Mouse (Mus musculus) cortical plate, adult 2 months (tissue): Measurements from ENCODE around the gene Krtap17-1.

Experiments used
- CTCF ChIP-seq: fragments of 200-500 bp; IDR thresholded peaks from 2 replicates; pipeline ENCODE4 v1.5.1; 2011; ENCODE audit warnings: mild to moderate bottlenecking, control low read depth, low read length; ENCODE audit not compliant: insufficient read depth; ENCODE audit errors: extremely low read depth
- POLR2A ChIP-seq: fragments of 200-500 bp; IDR thresholded peaks from 2 replicates; pipeline ENCODE4 v1.6.1; 2011; ENCODE audit warnings: mild to moderate bottlenecking, low read length, control low read depth; ENCODE audit not compliant: insufficient read depth; ENCODE audit errors: extremely low read depth

DNA sequence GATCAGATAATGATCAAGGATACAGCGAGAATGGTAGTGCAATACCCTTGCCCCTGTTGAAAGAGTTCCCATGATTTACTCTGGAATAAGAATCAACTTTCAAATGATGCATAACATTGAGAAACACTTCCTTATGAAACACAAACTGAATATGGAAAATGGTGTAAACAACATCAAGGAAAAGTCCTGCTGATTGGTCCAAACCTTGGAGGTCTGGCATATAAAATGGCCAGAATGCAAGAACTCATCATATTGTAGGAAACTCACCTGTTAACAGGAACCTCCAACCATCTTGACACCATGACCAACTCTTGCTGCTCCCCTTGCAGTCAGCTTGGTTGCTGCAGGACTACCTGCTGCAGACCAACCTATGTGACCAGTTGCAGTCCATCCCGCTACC, 45.6 kb downstream of the Krtap17-1 start, which contains the start of gene Krtap9-5:
- TF ChIP-seq CTCF: no peak
- TF ChIP-seq POLR2A: no peak
